Mouse (Mus musculus): ENCODE results near the gene Gmppb.

The Gmppb gene

DNA sequence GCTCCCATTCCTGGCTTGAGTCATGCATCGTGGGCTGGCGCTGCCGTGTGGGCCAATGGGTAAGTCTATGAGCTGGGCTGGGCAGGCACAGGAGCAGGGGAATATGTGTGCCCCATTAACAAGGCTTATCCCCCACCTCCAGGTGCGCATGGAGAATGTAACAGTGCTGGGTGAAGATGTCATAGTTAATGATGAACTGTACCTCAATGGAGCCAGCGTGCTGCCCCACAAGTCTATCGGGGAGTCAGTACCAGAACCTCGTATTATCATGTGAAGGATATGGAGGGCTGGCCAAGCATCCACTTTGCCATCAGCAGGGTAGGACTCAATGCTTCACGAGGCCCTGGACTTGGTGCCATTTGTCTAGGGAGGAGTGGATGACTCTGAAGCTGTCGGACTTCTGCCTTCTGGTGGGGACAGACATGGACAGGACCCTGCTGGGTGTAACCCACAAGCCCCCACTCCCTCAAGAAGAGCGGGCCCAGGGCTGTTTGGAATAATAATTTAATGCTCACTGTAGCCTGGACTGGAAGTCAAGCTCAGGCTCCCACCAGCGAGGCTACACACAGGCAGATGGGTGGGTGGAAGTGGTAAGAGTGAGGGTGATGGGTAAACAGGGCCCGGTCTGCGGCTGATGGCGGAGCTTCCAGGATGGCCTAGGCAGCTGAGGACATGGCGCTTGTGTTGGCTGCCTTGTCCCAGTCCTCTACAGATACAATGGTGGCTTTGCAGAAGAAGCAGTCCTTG lies 2.3 kb downstream of the Gmppb start:
- DNase-seq (ENCODE audit: low read depth): no peak

DNA sequence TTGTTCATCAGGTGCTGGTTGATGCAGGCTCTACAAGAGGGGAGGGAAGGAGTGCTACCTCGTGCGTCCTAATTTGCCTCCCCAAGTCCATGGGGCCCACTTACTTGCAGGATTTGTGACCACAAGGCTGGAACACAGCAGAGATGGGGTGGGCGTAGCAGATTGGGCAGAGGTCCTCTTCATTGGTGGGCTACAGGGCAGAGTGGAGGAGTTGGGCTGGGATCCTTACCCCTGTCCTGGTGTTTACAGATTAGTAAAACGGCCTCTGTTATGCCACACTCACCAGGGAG lies 2.8 kb downstream of the Gmppb start:
- no peak for DNase-seq (ENCODE audit: low read depth)

DNA sequence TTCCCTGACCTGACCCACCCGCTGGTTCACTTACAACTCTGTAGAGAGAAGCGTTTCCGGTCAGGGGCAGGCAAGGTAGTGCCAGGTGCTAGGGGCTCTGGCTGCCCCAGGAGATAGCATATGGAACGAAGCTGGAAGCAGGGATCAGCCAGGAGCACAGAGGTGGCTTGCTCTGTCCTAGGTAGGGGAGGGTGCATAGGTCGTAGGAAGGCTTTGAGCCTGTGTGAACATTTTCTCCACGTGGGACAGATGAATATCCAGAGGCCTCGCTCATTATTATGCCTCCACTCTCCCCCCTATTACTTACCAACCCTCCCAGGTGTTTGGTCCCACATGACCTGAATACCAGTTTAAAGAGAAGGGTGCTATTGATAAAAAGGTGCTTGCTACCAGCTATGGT lies 3.4 kb downstream of the Gmppb start:
- no peak for DNase-seq (ENCODE audit: low read depth)

DNA sequence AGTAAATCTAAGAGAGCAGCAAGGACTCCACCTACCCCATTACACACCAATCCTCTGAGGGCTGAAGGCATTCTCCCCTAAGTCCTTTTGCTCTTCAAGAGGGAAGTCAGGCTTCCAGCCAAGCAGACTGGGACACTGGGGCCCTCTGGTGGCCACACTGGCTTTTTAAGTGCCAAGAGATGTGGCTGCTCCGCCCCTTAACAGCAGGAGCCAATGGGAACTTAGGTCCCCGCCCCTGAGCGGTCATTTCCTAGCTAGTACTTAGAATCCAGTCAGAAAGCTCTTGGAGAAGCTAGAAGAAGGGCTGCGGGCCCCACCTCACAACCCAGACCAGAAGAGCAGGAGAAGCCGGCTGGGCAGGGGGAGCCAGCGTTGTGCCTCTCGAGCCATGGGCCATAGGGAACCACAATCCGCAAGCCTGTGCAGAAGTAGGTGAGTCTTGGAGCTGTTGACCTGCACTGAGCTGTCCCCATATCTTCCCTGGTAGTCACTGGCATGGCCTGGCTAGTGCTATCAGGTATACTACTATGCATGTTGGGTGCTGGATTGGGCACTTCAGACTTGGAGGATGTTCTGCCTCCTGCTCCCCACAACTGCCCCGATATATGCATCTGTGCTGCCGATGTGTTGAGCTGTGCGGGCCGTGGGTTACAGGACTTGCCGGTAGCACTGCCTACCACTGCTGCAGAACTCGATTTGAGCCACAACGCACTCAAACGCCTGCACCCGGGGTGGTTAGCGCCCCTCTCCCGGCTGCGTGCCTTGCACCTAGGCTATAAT lies 4.0 kb downstream of the Gmppb start, which contains the start of gene Amigo3:
Gene Amigo3, plus strand, starts transcription at position 275 of the 780 bp plus-strand sequence.
- DNase-seq (ENCODE audit: low read depth): peak; percentile 99

DNA sequence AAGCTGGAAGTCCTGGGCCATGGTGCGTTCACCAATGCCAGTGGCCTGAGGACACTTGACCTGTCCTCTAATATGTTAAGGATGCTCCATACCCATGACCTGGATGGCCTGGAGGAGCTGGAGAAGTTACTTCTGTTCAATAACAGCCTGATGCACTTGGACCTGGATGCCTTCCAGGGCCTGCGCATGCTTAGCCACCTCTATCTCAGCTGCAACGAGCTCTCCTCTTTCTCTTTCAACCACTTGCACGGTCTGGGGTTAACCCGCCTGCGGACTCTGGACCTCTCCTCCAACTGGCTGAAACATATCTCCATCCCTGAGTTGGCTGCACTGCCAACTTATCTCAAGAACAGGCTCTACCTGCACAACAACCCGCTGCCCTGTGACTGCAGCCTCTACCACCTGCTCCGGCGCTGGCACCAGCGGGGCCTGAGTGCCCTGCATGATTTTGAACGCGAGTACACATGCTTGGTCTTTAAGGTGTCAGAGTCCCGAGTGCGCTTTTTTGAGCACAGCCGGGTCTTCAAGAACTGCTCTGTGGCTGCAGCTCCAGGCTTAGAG lies 4.7 kb downstream of the Gmppb start:
- no peak for DNase-seq (ENCODE audit: low read depth)

DNA sequence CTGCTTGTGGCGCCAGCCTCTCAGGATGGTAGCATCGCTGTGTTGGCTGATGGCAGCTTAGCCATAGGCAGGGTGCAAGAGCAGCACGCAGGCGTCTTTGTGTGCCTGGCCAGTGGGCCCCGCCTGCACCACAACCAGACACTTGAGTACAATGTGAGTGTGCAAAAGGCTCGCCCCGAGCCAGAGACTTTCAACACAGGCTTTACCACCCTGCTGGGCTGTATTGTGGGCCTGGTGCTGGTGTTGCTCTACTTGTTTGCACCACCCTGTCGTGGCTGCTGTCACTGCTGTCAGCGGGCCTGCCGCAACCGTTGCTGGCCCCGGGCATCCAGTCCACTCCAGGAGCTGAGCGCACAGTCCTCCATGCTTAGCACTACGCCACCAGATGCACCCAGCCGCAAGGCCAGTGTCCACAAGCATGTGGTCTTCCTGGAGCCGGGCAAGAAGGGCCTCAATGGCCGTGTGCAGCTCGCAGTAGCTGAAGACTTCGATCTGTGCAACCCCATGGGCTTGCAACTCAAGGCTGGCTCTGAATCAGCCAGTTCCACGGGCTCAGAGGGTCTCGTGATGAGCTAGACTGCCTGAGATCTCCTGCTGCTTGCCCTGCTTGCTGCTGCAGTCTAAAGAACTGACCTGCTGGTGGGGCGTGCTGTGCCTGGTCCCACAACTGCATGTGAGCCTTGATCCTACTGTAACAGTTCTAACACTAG lies 5.4 kb downstream of the Gmppb start:
- no peak for DNase-seq (ENCODE audit: low read depth)

DNA sequence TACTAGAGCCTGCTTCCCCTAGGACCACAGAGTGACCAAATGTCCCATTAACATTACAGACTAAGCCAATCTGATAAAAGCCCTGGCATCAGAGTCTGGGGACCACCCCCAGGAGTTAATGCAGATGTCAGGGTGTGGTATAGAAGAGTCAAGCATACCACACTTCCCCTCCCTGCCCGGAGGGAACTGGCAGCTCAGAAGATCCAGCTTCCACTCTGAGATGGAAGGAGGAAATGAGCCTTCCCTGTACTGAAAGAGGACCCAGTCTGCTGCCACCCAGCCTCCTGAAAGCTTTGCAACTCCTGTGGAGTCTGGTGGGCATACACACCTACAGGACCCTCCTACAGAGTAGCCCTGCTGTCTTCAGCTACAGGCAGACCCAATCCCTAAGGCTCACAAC lies 6.0 kb downstream of the Gmppb start:
- no peak for DNase-seq (ENCODE audit: low read depth)

DNA sequence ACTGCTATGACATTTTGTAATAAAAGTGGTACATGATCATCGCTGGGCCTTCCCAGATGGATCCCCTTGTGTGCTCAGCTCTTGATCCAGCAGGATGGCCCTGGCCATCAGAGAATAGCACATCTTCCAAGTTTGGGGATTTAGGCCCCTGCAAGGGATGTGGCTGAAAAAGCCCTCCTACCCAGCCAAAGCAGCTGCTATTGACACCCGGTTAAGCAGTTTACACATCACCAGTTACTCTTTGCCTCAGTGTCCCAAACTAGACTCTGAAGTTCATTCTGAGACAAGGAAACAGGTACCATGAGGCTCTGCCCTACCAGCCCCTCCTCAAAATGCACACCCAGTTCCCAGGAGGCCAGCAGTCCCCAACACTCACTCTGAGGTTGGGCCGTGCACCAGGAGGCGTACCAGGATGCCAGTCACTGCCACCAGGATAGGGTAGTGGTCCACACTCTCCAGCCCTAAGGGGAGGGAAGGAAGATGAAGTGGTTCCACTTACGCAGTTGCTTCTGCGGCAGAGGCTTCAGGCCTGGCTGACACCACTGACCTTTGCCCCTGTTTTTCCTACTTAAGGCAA lies 6.7 kb downstream of the Gmppb start:
- DNase-seq (ENCODE audit: low read depth): no peak

DNA sequence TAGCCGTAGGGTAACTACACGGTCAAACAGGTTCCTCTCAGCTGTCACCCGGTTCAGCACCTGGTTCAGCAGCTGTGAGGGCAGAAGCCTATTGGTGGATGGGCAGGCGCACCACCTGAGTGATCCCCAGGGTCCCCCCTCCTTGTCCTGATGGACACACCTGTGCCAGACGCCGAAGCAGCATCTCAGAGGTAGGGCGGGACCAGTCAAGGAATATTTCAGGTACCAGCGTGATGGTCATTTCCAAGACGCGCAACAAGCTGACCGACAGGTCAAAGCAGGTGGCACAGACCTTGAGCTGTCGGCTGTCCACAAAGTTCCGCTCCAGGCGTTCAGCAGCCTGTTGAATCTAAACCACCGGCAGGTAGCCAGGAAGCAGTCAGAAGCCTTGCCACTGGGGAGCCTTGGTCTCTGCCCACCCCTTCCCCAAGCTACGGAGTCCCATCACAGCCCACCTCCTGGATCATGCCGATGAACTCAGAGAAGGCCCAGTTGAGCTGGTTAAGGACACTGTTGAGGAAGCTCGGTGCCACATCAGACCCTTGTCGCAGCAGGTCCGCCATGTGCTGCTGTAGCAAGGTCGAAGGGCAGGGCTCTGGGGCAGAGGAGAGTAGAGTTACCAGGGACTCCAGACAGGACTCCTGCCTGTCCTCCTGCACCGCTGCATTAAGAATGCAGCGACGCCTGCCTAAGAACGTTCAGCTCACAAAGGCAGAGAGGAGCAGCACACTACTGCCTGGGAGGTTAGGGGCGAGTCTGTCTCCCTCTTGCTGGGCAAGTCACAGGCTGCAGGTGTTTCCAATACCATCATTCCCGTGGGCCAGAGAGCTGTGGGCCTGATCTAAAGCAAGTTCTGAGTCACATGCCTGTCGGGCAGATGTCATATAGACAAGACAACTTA lies 7.6 kb downstream of the Gmppb start:
- no peak for DNase-seq (ENCODE audit: low read depth)

DNA sequence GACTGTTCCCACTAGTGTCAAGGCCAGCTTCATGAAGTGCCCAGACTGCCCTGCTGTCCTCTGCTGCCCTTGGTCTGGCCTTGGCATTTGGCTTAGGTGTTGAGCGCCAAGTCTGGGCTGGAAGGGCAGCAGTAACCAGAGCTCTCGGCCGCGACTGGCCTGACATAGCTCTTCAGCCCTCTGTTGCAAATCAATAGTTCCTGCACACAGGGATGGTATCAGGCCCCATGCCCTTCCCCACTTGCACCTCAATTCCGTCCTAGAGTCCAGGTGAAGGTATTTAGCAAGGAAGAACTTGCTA lies 8.2 kb downstream of the Gmppb start:
- DNase-seq (ENCODE audit: low read depth): no peak

DNA sequence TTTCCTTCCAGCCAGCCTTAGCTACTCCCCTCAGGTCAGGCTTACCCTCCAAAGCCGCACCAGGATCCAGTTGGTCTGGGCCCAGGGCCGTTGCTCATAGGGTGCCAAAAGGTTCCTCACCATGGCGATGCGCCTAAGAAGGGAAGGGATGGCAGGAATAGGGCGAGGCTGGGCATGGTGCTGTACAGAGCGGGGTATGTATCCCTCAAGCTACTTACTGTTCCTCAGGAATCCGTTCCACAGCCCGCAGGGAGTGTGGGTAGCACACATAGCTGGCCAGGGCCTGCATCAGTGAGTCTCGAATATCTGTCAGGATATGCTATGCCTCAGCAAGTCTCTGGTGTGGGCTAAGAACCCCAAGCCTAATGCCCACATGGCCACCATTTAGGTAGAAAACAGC lies 9.2 kb downstream of the Gmppb start:
- DNase-seq (ENCODE audit: low read depth): no peak

DNA sequence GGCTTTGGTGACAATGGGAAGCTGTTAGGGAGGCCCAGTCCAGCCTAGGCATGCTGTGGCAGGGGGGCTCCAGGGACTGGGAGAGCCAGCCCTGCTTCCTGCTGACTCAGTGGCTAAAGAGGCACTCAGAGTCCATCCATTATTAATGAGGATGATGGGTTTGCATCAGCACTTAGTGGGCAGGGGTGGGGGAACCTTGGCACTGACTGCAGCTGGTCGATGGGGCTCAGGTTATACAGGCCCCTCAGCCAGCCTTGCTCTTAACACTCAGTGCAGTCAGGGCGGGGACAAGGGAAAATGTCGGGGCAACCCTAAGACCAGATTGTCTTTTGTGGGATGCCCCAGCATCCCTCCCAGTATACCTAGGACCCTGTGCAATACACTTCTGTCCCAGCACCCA lies 13.1 kb downstream of the Gmppb start:
- DNase-seq (ENCODE audit: low read depth): no peak

DNA sequence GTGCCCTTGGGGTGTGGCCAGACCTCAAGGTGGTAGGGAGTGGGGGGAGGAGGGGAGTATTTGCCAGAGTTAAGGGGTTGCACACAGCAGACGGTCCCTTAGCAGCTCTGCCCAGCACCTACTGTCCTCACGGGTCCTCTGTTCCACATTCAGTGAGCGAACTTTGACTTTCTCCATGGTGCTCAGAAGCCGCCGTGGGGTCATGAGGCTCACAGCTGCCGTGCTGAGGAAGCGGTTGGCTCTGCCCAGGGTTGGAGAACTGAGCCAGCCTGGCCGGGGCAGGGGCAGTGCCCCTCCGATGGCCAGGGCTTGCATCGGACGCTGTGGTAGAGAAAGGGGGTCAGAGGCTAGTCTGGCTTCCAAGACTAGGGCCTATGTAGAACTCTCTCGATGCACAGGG lies 14.3 kb downstream of the Gmppb start:
- no peak for DNase-seq (ENCODE audit: low read depth)

DNA sequence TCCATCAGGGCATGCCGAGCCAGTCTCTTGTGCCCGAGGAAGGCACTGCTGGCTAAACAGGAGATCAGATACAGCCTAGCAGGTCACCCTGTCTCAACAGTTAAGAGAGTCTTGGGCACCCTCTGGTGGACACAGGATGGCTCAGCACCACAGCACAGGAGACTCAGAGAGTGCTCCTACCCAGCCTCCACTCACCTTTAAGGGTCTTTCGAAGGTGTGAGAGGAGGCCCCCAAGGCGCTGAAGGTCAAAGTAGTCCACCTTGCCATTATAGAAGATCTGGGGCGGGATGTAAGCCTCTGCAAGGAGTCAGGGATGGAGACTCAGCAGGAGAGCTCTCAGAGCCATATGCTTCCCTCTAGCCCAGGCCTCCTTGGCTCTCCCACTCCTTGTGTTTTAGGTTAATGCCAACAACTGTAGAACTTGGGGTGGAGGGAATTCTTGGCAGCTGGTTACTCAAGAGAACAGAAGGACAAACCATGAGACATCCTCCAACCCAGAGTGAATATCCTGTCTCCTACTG lies 16.5 kb downstream of the Gmppb start:
- peak; percentile 67 for DNase-seq (ENCODE audit: low read depth)

DNA sequence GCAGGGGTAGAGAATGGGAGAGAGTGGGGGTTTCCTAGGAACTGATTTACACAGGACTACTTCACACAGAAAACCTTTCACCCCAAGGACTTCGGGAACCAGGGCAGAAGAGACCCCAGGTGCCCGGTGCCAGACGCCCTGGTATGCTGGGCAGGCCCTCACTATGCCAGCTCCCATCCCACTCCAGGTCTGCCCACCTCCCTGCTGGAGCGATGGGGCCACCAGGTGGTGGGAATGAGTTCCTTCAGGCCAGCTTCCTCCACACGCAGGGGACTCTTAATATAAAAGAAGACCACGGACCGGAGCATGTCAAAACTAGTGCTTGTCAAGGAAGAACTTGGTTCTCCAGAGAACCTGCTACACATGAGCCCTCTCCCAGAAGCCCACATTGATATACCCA lies 18.2 kb downstream of the Gmppb start:
- no peak for DNase-seq (ENCODE audit: low read depth)

DNA sequence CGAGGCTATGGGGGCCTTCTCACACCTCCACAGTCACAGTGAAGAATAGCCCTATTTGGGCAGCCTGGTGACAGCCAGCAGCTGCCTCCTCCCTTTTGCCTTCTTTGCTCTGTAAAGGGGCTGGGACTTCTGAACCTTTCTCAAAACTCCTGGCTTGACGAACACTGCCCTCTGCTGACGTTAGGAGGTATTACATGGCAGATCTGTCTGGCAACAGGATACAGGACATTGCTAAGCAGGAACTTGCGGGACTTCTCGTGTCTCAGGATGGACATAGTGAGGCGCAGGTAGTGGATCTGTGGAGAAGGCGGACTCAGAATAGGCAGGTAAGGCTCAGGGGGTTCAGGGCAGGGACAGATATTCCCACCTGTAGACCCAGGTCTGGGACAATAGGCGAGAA lies 18.9 kb downstream of the Gmppb start:
- peak; percentile 91 for DNase-seq (ENCODE audit: low read depth)

DNA sequence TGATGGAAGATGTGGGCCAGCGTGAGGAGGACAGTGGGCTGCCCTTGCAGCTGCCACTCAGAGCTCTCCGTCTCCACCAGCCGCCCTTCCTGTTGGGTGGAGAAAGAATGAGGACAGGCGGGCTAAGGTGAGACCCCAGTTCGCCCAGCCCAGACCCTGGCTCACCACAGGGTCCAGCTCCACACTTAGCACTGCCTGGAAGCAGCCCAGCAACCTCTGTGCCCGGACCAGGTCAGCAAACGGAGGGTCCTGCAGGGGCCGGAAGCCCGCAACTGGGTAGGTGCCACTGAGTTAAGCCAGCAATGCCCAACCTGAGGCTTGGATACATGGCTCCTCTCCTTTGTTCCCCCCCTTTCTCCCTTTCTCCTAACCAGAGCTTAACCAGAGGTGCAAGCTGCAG lies 20.0 kb downstream of the Gmppb start:
- no peak for DNase-seq (ENCODE audit: low read depth)

DNA sequence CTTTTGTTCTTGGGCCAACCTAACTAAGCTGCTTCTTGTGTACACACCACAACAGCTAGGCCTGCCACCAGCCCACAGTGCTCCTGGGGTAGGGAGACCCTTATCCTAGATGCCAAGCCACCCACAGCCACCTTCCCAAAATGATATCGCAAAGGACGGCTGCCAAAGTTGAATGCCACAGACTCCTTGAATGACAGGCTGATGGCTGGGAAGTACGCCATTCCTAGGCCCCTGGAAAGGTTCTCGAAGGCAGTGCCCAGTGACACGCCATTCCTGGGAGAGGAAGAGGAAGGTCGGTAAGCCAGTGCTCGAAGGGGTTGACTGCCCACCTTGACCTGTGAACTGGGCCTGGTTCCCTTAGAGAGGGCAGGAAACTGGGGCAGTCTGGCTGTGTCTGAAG lies 20.5 kb downstream of the Gmppb start:
- no peak for DNase-seq (ENCODE audit: low read depth)

DNA sequence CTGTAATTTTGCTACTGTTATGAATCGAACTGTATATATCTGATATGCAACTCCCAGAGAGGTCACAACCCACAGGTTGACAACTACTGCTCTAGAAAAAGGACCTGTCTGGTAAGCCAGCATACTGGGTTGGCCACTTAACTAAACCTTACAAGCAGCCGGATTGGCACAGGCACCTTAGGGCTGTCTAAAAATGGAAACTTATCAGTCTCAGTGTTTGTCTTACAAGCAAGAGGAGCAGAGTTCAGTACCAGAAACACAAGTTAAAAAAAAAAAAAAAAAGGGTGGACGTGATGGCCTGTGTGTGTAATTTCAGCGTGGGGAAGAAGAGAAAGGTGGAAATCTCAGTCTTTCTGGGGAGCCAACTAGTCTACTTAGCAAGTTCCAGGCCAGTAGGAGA lies 22.8 kb downstream of the Gmppb start:
- DNase-seq (ENCODE audit: low read depth): no peak

DNA sequence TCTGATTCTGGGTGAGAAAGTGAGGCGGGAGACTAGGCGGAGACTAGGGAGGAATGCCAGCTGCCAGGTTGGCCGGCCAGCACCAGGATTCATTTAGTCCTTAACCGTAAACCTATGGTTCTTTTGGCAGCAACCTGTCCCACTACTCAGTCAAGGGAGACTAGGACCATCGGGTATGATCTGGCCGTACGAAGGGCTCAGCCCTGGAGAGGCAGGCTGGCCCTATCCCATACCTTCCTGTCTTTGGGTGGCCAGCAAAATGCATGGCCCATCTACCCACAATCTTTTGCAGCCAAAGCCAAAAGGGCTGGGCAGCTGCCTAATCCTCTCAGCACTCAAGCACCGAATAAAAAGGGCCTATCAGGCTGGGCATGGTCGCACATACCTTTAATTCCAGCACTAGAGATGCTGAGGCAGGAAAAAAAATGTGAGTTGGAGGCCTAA lies 23.5 kb downstream of the Gmppb start:
- no peak for DNase-seq (ENCODE audit: low read depth)

DNA sequence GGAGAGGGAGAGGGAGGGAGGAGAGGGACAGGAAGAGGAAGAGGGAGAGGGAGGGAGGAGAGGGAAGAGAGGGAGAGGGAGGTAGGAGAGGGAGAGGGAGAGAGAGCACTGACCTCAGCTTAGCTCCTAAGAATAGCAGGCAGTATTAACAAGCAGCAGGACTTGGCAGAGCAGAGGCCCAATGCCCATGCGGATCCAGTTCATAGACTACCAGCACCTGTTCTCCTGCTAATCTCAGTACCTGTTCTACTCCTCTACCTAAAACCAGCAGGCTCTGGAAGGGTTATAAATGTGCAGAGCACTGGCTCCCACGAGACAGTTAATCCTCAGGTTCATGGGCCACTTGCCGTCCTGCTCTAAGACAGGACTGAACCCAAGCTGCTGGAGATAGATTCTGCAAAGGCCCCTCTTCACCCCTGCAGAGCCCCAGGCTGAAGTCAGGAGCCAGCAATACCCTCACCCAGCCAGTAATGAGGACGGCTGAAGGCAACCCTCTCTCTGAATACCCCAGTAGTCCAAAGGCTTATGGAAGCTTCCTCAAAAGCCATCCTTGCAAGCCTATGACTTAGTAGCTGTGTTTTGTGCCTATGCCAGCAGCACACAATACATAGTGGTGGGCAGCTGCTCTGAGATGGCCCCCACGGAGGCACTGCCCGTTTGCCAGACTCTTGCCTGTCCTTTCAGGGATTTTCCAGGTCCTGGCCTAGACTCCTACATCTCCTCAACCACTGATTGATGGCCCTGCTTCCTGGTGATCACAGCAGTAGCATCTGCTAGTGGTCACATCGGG lies 24.3 kb downstream of the Gmppb start:
- DNase-seq (ENCODE audit: low read depth): no peak

Measured in c-Kit-positive CD71-positive TER-119-negative erythroid progenitor cells, embryonic 14.5 days (primary cell).